Mouse (Mus musculus) thymus, postnatal 4 days (tissue): ENCODE data around the gene Shc2.

ENCODE experiments used
- DNase-seq: peaks from one replicate; pipeline ENCODE4 v3.0.0; 2021

Shc2 gene

GRCm38 (mm10) chr10:79578276-79578675 is 59.4 kb downstream of the Shc2 start:
- no peak for DNase-seq

- no peak for DNase-seq
Observed at GRCm38 (mm10) chr10:79577376-79577775, 60.3 kb downstream of the Shc2 start.

GRCm38 (mm10) chr10:79575754-79576153 is 62.0 kb downstream of the Shc2 start:
- DNase-seq, result no peak

- no peak for DNase-seq
Observed at GRCm38 (mm10) chr10:79574796-79575195, 62.9 kb downstream of the Shc2 start.

GRCm38 (mm10) chr10:79574350-79574749 is 63.4 kb downstream of the Shc2 start:
- no peak for DNase-seq

GRCm38 (mm10) chr10:79573611-79574010 is 64.1 kb downstream of the Shc2 start:
- no peak for DNase-seq

- DNase-seq, result no peak
Observed at GRCm38 (mm10) chr10:79571314-79571713, 66.4 kb downstream of the Shc2 start.

GRCm38 (mm10) chr10:79569921-79570320 is 67.8 kb downstream of the Shc2 start:
- no peak for DNase-seq
